Mouse (Mus musculus): Measurements from ENCODE around the gene Macrod2. TPM values are rescaled to one million over a fixed set of nuclear protein-coding genes. Genes with fewer than 3 reads are reported as not detected.

The Macrod2 gene
- polyA plus RNA-seq, 1 experiment from 2014 or later: 49.2 TPM

GRCm38 (mm10) chr2:142058751-142059090 lies 1663.6 kb downstream of the Macrod2 start:
- ATAC-seq (no peak; the same call in 1 of the 2 replicates), DNase-seq (ENCODE audit: low spot score) (no peak)
- Histone ChIP-seq H3K27ac (ENCODE audit: low read depth, low read length) (peak overlapping the region; percentile 34; the same call in 1 of the 2 replicates), H3K4me2 (ENCODE audit: low read length) (0 out of 2 replicates have a peak overlapping the region, but pooled peaks have one; percentile 18), H3K36me3 (ENCODE audit: control insufficient read depth, insufficient read depth, low read length) (no peaks in the 10 kb centered on the region), H3K9me3 (replicated peaks; ENCODE audit: control insufficient read depth, low read length) (no peaks in the 10 kb centered on the region), H3K27me3 (replicated peaks; ENCODE audit: control insufficient read depth, insufficient read depth, low read length) (no peaks in the 10 kb centered on the region), H3K9ac (ENCODE audit: low read length) (no peak overlapping the region), H3K4me1 (ENCODE audit: control insufficient read depth, insufficient read depth, low read length) (peaks cover 14% of the 10 kb centered on the region), H3K4me3 (ENCODE audit: low read depth, low read length) (no peak overlapping the region)
- 38% methylated on average over 2 of the region's 2 CpGs for WGBS

GRCm38 (mm10) chr2:142108947-142109346 lies 1713.8 kb downstream of the Macrod2 start:
- H3K9ac ChIP-seq (ENCODE audit: low read length): no peak overlapping the region
- no peaks in the 10 kb centered on the region for H3K4me1 ChIP-seq (ENCODE audit: control insufficient read depth, insufficient read depth, low read length)
- no peaks in the 10 kb centered on the region for H3K36me3 ChIP-seq (ENCODE audit: control insufficient read depth, insufficient read depth, low read length)
- ATAC-seq (peak; percentile 40; the same call in 1 of the 2 replicates), DNase-seq (ENCODE audit: low spot score) (peak; percentile 5)
- 44% methylated on average over 3 of the region's 3 CpGs for WGBS
- H3K27me3 ChIP-seq (replicated peaks; ENCODE audit: control insufficient read depth, insufficient read depth, low read length): no peaks in the 10 kb centered on the region
- H3K4me3 ChIP-seq (ENCODE audit: low read depth, low read length): no peak overlapping the region
- H3K4me2 ChIP-seq (ENCODE audit: low read length): no peak overlapping the region
- no peaks in the 10 kb centered on the region for H3K9me3 ChIP-seq (replicated peaks; ENCODE audit: control insufficient read depth, low read length)
- no peak overlapping the region for H3K27ac ChIP-seq (ENCODE audit: low read depth, low read length)

- Histone ChIP-seq H3K4me1 (ENCODE audit: control insufficient read depth, insufficient read depth, low read length) (no peaks in the 10 kb centered on the region), H3K4me3 (ENCODE audit: low read depth, low read length) (no peak overlapping the region), H3K9me3 (replicated peaks; ENCODE audit: control insufficient read depth, low read length) (no peaks in the 10 kb centered on the region), H3K36me3 (ENCODE audit: control insufficient read depth, insufficient read depth, low read length) (no peaks in the 10 kb centered on the region), H3K27ac (ENCODE audit: low read depth, low read length) (no peak overlapping the region), H3K27me3 (replicated peaks; ENCODE audit: control insufficient read depth, insufficient read depth, low read length) (no peaks in the 10 kb centered on the region), H3K4me2 (ENCODE audit: low read length) (no peak overlapping the region), H3K9ac (ENCODE audit: low read length) (no peak overlapping the region)
- no peak for ATAC-seq
- 100% methylated on average over 1 of the region's 1 CpGs for WGBS
- DNase-seq (ENCODE audit: low spot score): no peak
Measured at GRCm38 (mm10) chr2:142116623-142117022, 1721.5 kb downstream of the Macrod2 start.

GRCm38 (mm10) chr2:142128109-142128508 lies 1733.0 kb downstream of the Macrod2 start:
- H3K4me2 ChIP-seq (ENCODE audit: low read length): no peak overlapping the region
- no peaks in the 10 kb centered on the region for H3K27me3 ChIP-seq (replicated peaks; ENCODE audit: control insufficient read depth, insufficient read depth, low read length)
- no peaks in the 10 kb centered on the region for H3K36me3 ChIP-seq (ENCODE audit: control insufficient read depth, insufficient read depth, low read length)
- DNase-seq (ENCODE audit: low spot score) (no peak), ATAC-seq (no peak)
- WGBS: 73% methylated on average over 3 of the region's 3 CpGs
- H3K9me3 ChIP-seq (replicated peaks; ENCODE audit: control insufficient read depth, low read length): no peaks in the 10 kb centered on the region
- H3K27ac ChIP-seq (ENCODE audit: low read depth, low read length): no peak overlapping the region
- H3K4me1 ChIP-seq (ENCODE audit: control insufficient read depth, insufficient read depth, low read length): no peaks in the 10 kb centered on the region
- H3K4me3 ChIP-seq (ENCODE audit: low read depth, low read length): no peak overlapping the region
- H3K9ac ChIP-seq (ENCODE audit: low read length): no peak overlapping the region

GRCm38 (mm10) chr2:142129166-142129565 lies 1734.1 kb downstream of the Macrod2 start:
- H3K9ac ChIP-seq (ENCODE audit: low read length): no peak overlapping the region
- ATAC-seq: no peak; the same call in 1 of the 2 replicates
- no peak for DNase-seq (ENCODE audit: low spot score)
- no peak overlapping the region for H3K4me2 ChIP-seq (ENCODE audit: low read length)
- H3K9me3 ChIP-seq (replicated peaks; ENCODE audit: control insufficient read depth, low read length): no peaks in the 10 kb centered on the region
- no peaks in the 10 kb centered on the region for H3K36me3 ChIP-seq (ENCODE audit: control insufficient read depth, insufficient read depth, low read length)
- H3K4me3 ChIP-seq (ENCODE audit: low read depth, low read length): no peak overlapping the region
- 83% methylated on average over 4 of the region's 4 CpGs for WGBS
- no peaks in the 10 kb centered on the region for H3K27me3 ChIP-seq (replicated peaks; ENCODE audit: control insufficient read depth, insufficient read depth, low read length)
- H3K4me1 ChIP-seq (ENCODE audit: control insufficient read depth, insufficient read depth, low read length): no peaks in the 10 kb centered on the region
- no peak overlapping the region for H3K27ac ChIP-seq (ENCODE audit: low read depth, low read length)

GRCm38 (mm10) chr2:142149310-142149709 lies 1754.2 kb downstream of the Macrod2 start:
- 91% methylated on average over 2 of the region's 2 CpGs for whole genome bisulfite sequencing
- ATAC-seq: no peak

GRCm38 (mm10) chr2:142163506-142164275 lies 1768.6 kb downstream of the Macrod2 start:
- DNase-seq (ENCODE audit: low spot score) (peak; percentile 80), ATAC-seq (peak; percentile 94)
- peak overlapping the region; percentile 15 for H3K27ac ChIP-seq (ENCODE audit: low read depth, low read length)
- H3K27me3 ChIP-seq (replicated peaks; ENCODE audit: control insufficient read depth, insufficient read depth, low read length): no peaks in the 10 kb centered on the region
- peaks cover 8% of the 10 kb centered on the region; the same call in 1 of the 2 replicates for H3K4me1 ChIP-seq (ENCODE audit: control insufficient read depth, insufficient read depth, low read length)
- 3% methylated on average over 10 of the region's 10 CpGs for WGBS
- H3K4me2 ChIP-seq (ENCODE audit: low read length): peak overlapping the region; percentile 37
- no peaks in the 10 kb centered on the region for H3K36me3 ChIP-seq (ENCODE audit: control insufficient read depth, insufficient read depth, low read length)
- peak overlapping the region; percentile 21; the same call in 1 of the 2 replicates for H3K9ac ChIP-seq (ENCODE audit: low read length)
- H3K9me3 ChIP-seq (replicated peaks; ENCODE audit: control insufficient read depth, low read length): no peaks in the 10 kb centered on the region
- no peak overlapping the region for H3K4me3 ChIP-seq (ENCODE audit: low read depth, low read length)

More at GRCm38 (mm10) chr2:142149310-142149709, 1754.2 kb downstream of the Macrod2 start:
- no peak overlapping the region for H3K4me3 ChIP-seq (ENCODE audit: low read depth, low read length)
- H3K27me3 ChIP-seq (replicated peaks; ENCODE audit: control insufficient read depth, insufficient read depth, low read length): no peaks in the 10 kb centered on the region
- no peak overlapping the region for H3K9ac ChIP-seq (ENCODE audit: low read length)
- DNase-seq (ENCODE audit: low spot score): no peak
- no peaks in the 10 kb centered on the region for H3K9me3 ChIP-seq (replicated peaks; ENCODE audit: control insufficient read depth, low read length)
- no peak overlapping the region for H3K4me2 ChIP-seq (ENCODE audit: low read length)
- no peaks in the 10 kb centered on the region for H3K36me3 ChIP-seq (ENCODE audit: control insufficient read depth, insufficient read depth, low read length)
- no peaks in the 10 kb centered on the region for H3K4me1 ChIP-seq (ENCODE audit: control insufficient read depth, insufficient read depth, low read length)
- no peak overlapping the region for H3K27ac ChIP-seq (ENCODE audit: low read depth, low read length)

- H3K4me2 ChIP-seq (ENCODE audit: low read length): no peak overlapping the region
- no peaks in the 10 kb centered on the region for H3K9me3 ChIP-seq (replicated peaks; ENCODE audit: control insufficient read depth, low read length)
- DNase-seq (ENCODE audit: low spot score): no peak
- ATAC-seq: no peak
- 81% methylated on average over 2 of the region's 2 CpGs for WGBS
- no peaks in the 10 kb centered on the region for H3K27me3 ChIP-seq (replicated peaks; ENCODE audit: control insufficient read depth, insufficient read depth, low read length)
- no peaks in the 10 kb centered on the region for H3K36me3 ChIP-seq (ENCODE audit: control insufficient read depth, insufficient read depth, low read length)
- H3K4me3 ChIP-seq (ENCODE audit: low read depth, low read length): no peak overlapping the region
- no peaks in the 10 kb centered on the region for H3K4me1 ChIP-seq (ENCODE audit: control insufficient read depth, insufficient read depth, low read length)
- no peak overlapping the region for H3K27ac ChIP-seq (ENCODE audit: low read depth, low read length)
- H3K9ac ChIP-seq (ENCODE audit: low read length): no peak overlapping the region
Measured at GRCm38 (mm10) chr2:142169649-142170048, 1774.5 kb downstream of the Macrod2 start.

- Histone ChIP-seq H3K4me2 (ENCODE audit: low read length) (no peak overlapping the region), H3K36me3 (ENCODE audit: control insufficient read depth, insufficient read depth, low read length) (no peaks in the 10 kb centered on the region), H3K27me3 (replicated peaks; ENCODE audit: control insufficient read depth, insufficient read depth, low read length) (no peaks in the 10 kb centered on the region), H3K9me3 (replicated peaks; ENCODE audit: control insufficient read depth, low read length) (no peaks in the 10 kb centered on the region), H3K4me1 (ENCODE audit: control insufficient read depth, insufficient read depth, low read length) (no peaks in the 10 kb centered on the region), H3K9ac (ENCODE audit: low read length) (no peak overlapping the region), H3K4me3 (ENCODE audit: low read depth, low read length) (no peak overlapping the region), H3K27ac (ENCODE audit: low read depth, low read length) (no peak overlapping the region)
- ATAC-seq (no peak), DNase-seq (ENCODE audit: low spot score) (no peak)
- WGBS: 91% methylated on average over 3 of the region's 3 CpGs
Measured at GRCm38 (mm10) chr2:142172706-142173105, 1777.6 kb downstream of the Macrod2 start.

All from forebrain, embryonic 14.5 days (tissue).